8 mouse cellular contexts compared by ENCODE assay signal in the genomic region with DNA sequence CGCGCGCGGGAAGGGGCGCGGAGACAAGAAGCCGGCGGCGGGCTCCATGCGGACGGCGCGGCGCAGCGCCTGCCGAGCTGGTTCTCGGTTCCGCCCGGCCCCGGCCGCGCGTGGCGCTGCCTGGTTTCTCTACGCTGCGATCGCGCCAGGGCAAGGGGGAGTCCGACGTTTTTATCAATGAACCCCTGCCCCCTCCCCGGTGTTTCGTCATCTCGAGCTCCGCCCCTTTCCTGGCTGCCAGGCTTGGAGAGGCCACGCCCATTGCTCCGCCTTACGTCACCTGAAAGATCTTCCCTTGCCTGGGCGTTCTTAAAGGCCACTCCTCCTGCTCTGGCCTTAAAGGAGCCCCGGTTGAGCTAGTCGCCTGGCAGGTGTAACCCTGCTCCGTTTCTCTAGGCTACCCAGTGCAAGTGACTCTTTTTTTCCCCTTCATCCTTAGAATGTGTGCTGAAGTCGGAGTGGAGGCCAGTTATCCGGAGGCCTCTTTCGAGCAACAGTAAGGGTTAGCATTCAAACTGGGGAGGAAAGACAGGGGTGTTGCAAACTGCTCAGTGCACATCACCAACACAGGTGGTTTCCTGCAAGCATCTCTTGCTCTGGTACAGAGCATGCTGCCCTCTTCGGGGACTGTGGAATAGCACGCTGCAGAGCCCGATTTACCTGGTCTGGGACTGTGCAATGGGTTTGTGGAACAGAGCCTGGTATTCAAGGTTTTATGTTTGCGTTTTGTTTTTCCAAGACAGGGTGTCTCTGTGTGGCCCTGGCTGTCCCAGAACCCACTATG. TPM values are rescaled to one million over a fixed set of nuclear protein-coding genes. Genes with fewer than 3 reads are reported as not detected.
DNase-seq lines count a peak whose midpoint lies in the region; ATAC-seq and TF ChIP-seq lines count a peak whose summit lies in the region.

A gene (minus strand): TSS at position 147 of the 784 bp plus-strand sequence.

- no peak for TF ChIP-seq EP300 in ES-Bruce4 (IDR thresholded peaks at IDR 0.05; ENCODE audit: insufficient read depth, low read depth, low read length)

- peak within 1 kb of the TSS; percentile 91 for H3K9ac ChIP-seq in ES-Bruce4 (ENCODE audit: low read depth, poor library complexity, severe bottlenecking)
- H3K9ac ChIP-seq in forebrain, embryonic 14.5 days (ENCODE audit: low read length) = peak within 1 kb of the TSS; percentile 84
- H3K9ac ChIP-seq in neural tube, embryonic 15.5 days (replicated peaks) = peak within 1 kb of the TSS; percentile 85

- peak within 1 kb of the TSS; percentile 58 for H3K27ac ChIP-seq in ES-Bruce4 (ENCODE audit: insufficient read depth, low read length)
- H3K27ac ChIP-seq in forebrain, embryonic 14.5 days (ENCODE audit: low read depth, low read length) = peak within 1 kb of the TSS; percentile 60; the same call in 1 of the 2 replicates
- H3K27ac ChIP-seq in neural tube, embryonic 15.5 days (replicated peaks) = peak within 1 kb of the TSS; percentile 88

- no peaks in the 10 kb centered on the region for H3K27me3 ChIP-seq in ES-Bruce4 (ENCODE audit: control insufficient read depth, insufficient read depth, low read length, poor library complexity, severe bottlenecking)
- H3K27me3 ChIP-seq in forebrain, embryonic 14.5 days (replicated peaks; ENCODE audit: control insufficient read depth, insufficient read depth, low read length) = 0 out of 2 replicates have a peak, but pooled peaks cover 3% of the 10 kb centered on the region
- no peaks in the 10 kb centered on the region for H3K27me3 ChIP-seq in neural tube, embryonic 15.5 days (replicated peaks)

- H3K4me2 ChIP-seq in forebrain, embryonic 14.5 days (ENCODE audit: low read length) = peak within 1 kb of the TSS; percentile 89
- peak within 1 kb of the TSS; percentile 73 for H3K4me2 ChIP-seq in neural tube, embryonic 15.5 days

- DNase-seq in forebrain, embryonic 14.5 days (ENCODE audit: low spot score) = peak; percentile 98
- DNase-seq in heart, postnatal 14 days = peak; percentile 96 to 97
- DNase-seq in layer of hippocampus, adult 11-12 months (ENCODE audit: low spot score) = peak; percentile 98
- DNase-seq in lung, adult 18-20 months = peak; percentile 98
- peak; percentile 94 for DNase-seq in testis, postnatal 14 days (ENCODE audit: low spot score)

- no peaks in the 10 kb centered on the region for H3K9me3 ChIP-seq in ES-Bruce4 (replicated peaks; ENCODE audit: control insufficient read depth, insufficient read depth, low read length, poor library complexity, severe bottlenecking)
- no peaks in the 10 kb centered on the region for H3K9me3 ChIP-seq in forebrain, embryonic 14.5 days (replicated peaks; ENCODE audit: control insufficient read depth, low read length)
- H3K9me3 ChIP-seq in neural tube, embryonic 15.5 days (replicated peaks) = no peaks in the 10 kb centered on the region

- no peak for TF ChIP-seq CTCF in ES-Bruce4 (IDR thresholded peaks at IDR 0.05; ENCODE audit: low read depth, low read length)

- H3K4me3 ChIP-seq in ES-Bruce4 (ENCODE audit: low read depth, low read length) = peak within 1 kb of the TSS; percentile 87
- peak within 1 kb of the TSS; percentile 90 for H3K4me3 ChIP-seq in forebrain, embryonic 14.5 days (ENCODE audit: low read depth, low read length)
- peak within 1 kb of the TSS; percentile 91 for H3K4me3 ChIP-seq in neural tube, embryonic 15.5 days (replicated peaks)

- H3K4me1 ChIP-seq in ES-Bruce4 (ENCODE audit: control insufficient read depth, insufficient read depth, low read length) = peaks cover 11% of the 10 kb centered on the region
- peaks cover 18% of the 10 kb centered on the region for H3K4me1 ChIP-seq in forebrain, embryonic 14.5 days (ENCODE audit: control insufficient read depth, insufficient read depth, low read length)
- H3K4me1 ChIP-seq in neural tube, embryonic 15.5 days = peaks cover 29% of the 10 kb centered on the region

- no peaks in the 10 kb centered on the region; the same call in 1 of the 2 replicates for H3K36me3 ChIP-seq in ES-Bruce4 (ENCODE audit: control insufficient read depth, insufficient read depth, low read length, poor library complexity, severe bottlenecking)
- peaks cover 12% of the 10 kb centered on the region; the same call in 1 of the 2 replicates for H3K36me3 ChIP-seq in forebrain, embryonic 14.5 days (ENCODE audit: control insufficient read depth, insufficient read depth, low read length)
- peaks cover 25% of the 10 kb centered on the region for H3K36me3 ChIP-seq in neural tube, embryonic 15.5 days

- peak; percentile 89 for ATAC-seq in cerebellum, adult (ENCODE audit: insufficient number of reproducible peaks, low FRiP score, low TSS enrichment)
- ATAC-seq in forebrain, embryonic 14.5 days = peak; percentile 91
- ATAC-seq in neural tube, embryonic 15.5 days (ENCODE audit: low FRiP score) = peak; percentile 93

- intact Hi-C loops in heart, postnatal 14 days (cut with DNase I) = no loop called here

- WGBS in forebrain, embryonic 14.5 days = 2% methylated on average over 28 of the region's 48 CpGs
- WGBS in neural tube, embryonic 15.5 days = 2% methylated on average over 46 of the region's 48 CpGs

- TF ChIP-seq POLR2A in ES-Bruce4 (IDR thresholded peaks at IDR 0.05; ENCODE audit: insufficient read depth, low read length) = peak; percentile 62

RNA-seq across cellular contexts. Expression of the gene that starts here (rescaled TPM):
- polyA plus RNA-seq in ES-Bruce4 (2011; ENCODE audit: insufficient read depth, insufficient read length, low read depth, missing spikeins) = 12.1 and 12.5 TPM in 2 replicates
- polyA plus RNA-seq in forebrain, embryonic 14.5 days (2014; fragmentation: Nextera tagmentation; extraction: Ambion mirVana) = 7.0 and 7.1 TPM in 2 replicates
- total RNA-seq in heart, postnatal 14 days (2021) = 1 to 10 TPM; 1.8 to 3.1 TPM
- polyA plus RNA-seq in neural tube, embryonic 15.5 days (2015; fragmentation: Nextera tagmentation; extraction: Ambion mirVana) = 19.5 and 22.5 TPM in 2 replicates

Comparison
In these comparisons a context has a peak if more than half of its experiments do, and no peak if none do; other contexts are left out.
1. Peak in every context shown above with its lines: DNase-seq, ATAC-seq, H3K4me3 ChIP-seq and H3K27ac ChIP-seq.